Mouse (Mus musculus) gastrocnemius, adult 8-10 months (tissue): Measurements from ENCODE around the gene Zpr1. TPM values are rescaled to one million over a fixed set of nuclear protein-coding genes. Genes with fewer than 3 reads are reported as not detected.

Experiments
- DNase-seq, 2 experiments: peaks; one replicate each; pipeline ENCODE4 v3.0.0; 2022; ENCODE audit warnings: low spot score in 2 of 2
- total RNA-seq, 4 experiments: library from RNA; stranded (reverse); gene quantifications; 2 replicates each; pipeline ENCODE4 v1.2.4; 2022

Gene Zpr1
- total RNA-seq, 4 experiments from 2014 or later, result 21.8 to 32.3 (median 26.9) TPM

DNA sequence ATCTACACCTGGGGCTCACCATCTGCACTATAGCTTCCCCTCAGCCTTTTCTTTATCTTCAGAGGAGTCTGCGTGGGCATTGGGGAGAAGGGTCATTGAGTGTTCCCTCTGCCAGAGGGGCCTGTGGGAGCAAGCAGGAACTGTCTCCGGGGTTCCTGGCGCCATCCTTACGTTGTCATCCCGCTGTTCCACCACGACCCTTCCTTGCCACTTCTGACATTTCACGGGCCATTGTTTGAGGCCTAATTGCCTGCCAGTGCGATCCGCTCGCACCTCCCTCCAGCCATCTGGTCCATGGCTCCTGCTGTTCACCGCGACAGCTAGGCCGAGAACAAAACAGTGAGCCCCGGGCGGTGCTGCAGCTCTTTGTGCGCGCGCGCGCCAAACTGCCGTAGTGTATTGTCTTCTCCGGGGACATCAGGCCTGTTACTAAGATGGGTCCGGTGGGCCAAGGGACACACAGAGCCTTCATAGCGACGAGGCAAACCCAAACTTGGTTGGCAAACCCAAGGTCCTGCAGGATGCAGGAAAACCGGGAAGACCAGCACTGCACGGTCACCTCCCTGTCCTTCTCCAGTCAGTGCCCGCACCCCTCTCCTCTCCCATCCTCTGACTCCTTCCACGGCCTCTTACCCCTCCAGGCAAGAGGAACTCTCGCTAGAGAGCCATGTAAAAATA is 55.8 kb downstream of the Zpr1 start:
- no peak for DNase-seq

DNA sequence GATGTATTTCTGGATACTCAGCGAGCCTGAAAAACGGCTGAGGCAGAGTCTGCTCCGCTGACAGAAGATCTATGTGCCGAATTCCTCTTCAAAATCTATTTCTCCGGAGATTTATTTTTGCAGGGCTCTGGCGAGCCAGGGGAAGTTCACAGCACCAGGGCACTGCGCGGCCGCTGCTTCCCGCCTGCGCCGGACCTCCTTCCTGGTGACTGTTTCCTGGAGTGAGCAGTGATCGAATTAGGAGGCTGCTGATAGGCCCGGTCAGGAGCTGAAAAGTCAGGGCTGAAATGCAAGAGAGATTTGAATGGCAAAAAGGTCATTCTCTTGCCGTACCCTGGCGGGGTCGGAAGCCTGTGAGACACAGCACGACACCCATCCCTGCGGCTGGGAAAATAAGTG is 56.4 kb downstream of the Zpr1 start:
- DNase-seq, result no peak

DNA sequence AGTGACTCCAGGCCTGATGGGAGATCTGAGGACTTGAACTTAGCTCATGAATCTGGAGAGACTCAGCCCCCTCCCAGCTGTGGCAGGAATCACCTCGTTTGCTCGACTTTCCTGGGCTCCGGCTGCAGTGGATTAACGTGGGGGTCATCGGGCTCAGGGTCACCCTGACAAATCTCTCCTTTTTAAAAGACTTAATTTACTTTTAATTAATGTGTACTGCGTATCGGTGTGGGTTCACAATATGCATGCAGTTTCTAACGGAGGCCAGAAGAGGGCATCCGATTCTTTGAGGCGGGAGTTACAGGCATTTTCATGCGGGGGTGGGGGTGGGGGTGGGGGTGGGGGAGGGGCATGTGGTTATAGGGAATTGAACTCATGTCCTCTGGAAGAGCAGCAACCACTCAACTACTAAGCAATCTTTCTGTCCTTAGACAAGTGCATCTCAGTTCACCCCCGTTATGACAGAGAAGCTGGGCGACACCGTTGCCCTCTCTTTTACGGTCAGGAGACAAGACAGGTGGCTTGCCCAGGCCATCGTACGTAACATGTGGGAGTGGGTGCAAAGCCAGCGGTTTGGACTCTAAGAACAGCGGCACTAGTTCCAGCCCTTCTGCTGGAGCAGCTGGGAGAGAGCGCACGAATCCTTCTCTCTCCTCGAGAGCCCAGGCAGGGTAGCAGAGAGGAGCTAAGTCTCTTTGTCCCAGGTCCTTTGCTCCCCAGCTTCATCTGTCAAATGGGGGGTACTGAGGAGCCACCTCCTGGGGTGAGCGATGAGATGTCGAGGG is 57.1 kb downstream of the Zpr1 start:
- no peak for DNase-seq

DNA sequence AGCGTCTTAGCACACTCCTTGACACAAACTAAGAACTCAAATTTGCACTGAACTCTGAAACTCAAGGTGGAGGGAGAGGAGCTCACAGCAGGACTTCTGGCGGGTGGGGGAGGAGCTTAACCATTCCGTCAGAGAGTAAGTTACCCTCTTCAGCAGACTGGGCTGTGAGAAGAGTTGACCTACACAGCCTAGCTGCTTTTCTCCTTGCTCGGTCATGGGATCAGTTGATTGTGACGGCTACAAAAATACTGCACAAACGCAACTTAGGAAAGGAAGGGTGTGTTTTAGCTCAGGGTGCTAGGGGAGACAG is 57.7 kb downstream of the Zpr1 start:
- no peak for DNase-seq

DNA sequence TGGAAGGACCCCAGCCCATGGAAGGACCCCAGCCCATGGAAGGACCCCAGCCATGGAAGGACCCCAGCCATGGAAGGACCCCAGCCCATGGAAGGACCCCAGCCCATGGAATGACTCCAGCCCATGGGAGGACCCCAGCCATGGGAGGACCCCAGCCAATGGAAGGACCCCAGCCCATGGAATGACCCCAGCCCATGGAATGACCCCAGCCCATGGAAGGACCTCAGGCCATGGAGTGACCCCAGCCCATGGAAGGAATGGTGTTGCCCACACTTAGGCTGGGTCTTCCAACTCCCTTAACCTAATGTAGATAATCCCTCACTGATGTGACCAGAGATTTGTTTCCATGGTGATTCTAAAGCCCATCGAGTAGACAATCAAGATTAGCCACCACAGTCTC is 58.4 kb downstream of the Zpr1 start:
- no peak for DNase-seq

Other genes with a start within 250 kb of the Zpr1 start
- 1 to 10 TPM in 1 of 4 experiments, not detected in 3; 3.3 TPM for gene Apoa1, start 44.5 kb upstream of the Zpr1 start, total RNA-seq
- 1 to 10 TPM in 1 of 4 experiments, not detected in 3; 4.3 TPM for gene Apoc3, start 37.4 kb upstream of the Zpr1 start, total RNA-seq
- gene Apoa4, start 32.4 kb upstream of the Zpr1 start, total RNA-seq, result not detected
- gene Apoa5, start 4.4 kb upstream of the Zpr1 start, total RNA-seq, result under 1 TPM in 1 of 4 experiments, not detected in 3; 0.27 TPM
- 10 to 100 TPM in 2 of 4 experiments, 1 to 10 TPM in 2; 6.3 to 13.7 (median 10.1) TPM for gene Bud13, start 9.9 kb downstream of the Zpr1 start, total RNA-seq
- not detected for gene 4931429L15Rik, start 46.9 kb downstream of the Zpr1 start, total RNA-seq